Comparison of ENCODE assay signal across 18 mouse cellular contexts in genomic region chr4:53688965-53689364, GRCm38 (mm10). TPM values are rescaled to one million over a fixed set of nuclear protein-coding genes. Genes with fewer than 3 reads are reported as not detected.
DNase-seq lines count a peak whose midpoint lies in the region; ATAC-seq lines count a peak whose summit lies in the region.
"Had no signal": no experiment of that assay in that cellular context is flagged by ENCODE, and none has a peak within 500 bp of the region (broad histone marks: within the 10 kb centered on the region; RNA-seq: fewer than 3 reads in every experiment).

No protein-coding gene starts in this region.

- DNase-seq in gastrocnemius, postnatal 25 days, result no peak
- no peak for DNase-seq in urinary bladder, postnatal 14 days (ENCODE audit: low spot score)
- DNase-seq: adrenal gland, adult 2 months; adrenal gland, adult 8-10 months; adrenal gland, postnatal 10 days; adrenal gland, postnatal 14 days; adrenal gland, postnatal 25 days; adrenal gland, postnatal 36 days; B cell, adult 2 months; cerebellum, adult 11 months; cerebellum, adult 11-12 months; cerebellum, adult 18-20 months had no signal

- peak; percentile 72 for ATAC-seq in megakaryocyte progenitor cell, adult 5-6 weeks (replicated peaks; ENCODE audit: poor library complexity)
- peak; percentile 83 for ATAC-seq in megakaryocyte-erythroid progenitor cell, adult 5-6 weeks (replicated peaks; ENCODE audit: low FRiP score, low TSS enrichment, poor library complexity, severe bottlenecking)
- ATAC-seq: activated CD4-positive, CD25-positive, alpha-beta regulatory T cell, adult 4 months; CD4-positive, CD25-positive, alpha-beta regulatory T cell, adult 4 months; Patski had no signal

RNA-seq across cellular contexts. Expression of gene Fktn, which starts 24.8 kb away (rescaled TPM):
- total RNA-seq in megakaryocyte progenitor cell, adult 5-6 weeks (2015), result 6.6 and 8.1 TPM in 2 replicates
- 3.5 and 4.3 TPM in 2 replicates for total RNA-seq in megakaryocyte progenitor cell, adult 5-6 weeks (2017)
- 9.4 and 9.9 TPM in 2 replicates for total RNA-seq in megakaryocyte-erythroid progenitor cell, adult 5-6 weeks (2014; fragmentation: Nextera tagmentation)
- total RNA-seq in megakaryocyte-erythroid progenitor cell, adult 5-6 weeks (2017), result 5.8 and 6.2 TPM in 2 replicates
- 1 to 10 TPM; 7.2 to 7.4 TPM for total RNA-seq in gastrocnemius, postnatal 25 days (2021)

RNA-seq across cellular contexts. Expression of gene Fsd1l, which starts 57.7 kb away (rescaled TPM):
- 1.9 and 2.0 TPM in 2 replicates for total RNA-seq in megakaryocyte progenitor cell, adult 5-6 weeks (2015)
- 2.9 and 3.8 TPM in 2 replicates for total RNA-seq in megakaryocyte progenitor cell, adult 5-6 weeks (2017)
- 4.9 and 10.5 TPM in 2 replicates for total RNA-seq in megakaryocyte-erythroid progenitor cell, adult 5-6 weeks (2014; fragmentation: Nextera tagmentation)
- total RNA-seq in megakaryocyte-erythroid progenitor cell, adult 5-6 weeks (2017), result 4.3 and 9.9 TPM in 2 replicates
- 10 to 100 TPM; 14.0 to 16.4 TPM for total RNA-seq in gastrocnemius, postnatal 25 days (2021)
- total RNA-seq: MEL had no signal
